Mouse (Mus musculus) limb, embryonic 15.5 days (tissue): Measurements from ENCODE around the gene Pi4ka. TPM values are rescaled to one million over a fixed set of nuclear protein-coding genes. Genes with fewer than 3 reads are reported as not detected.

Experiments
- ATAC-seq: fragments of 200-750 bp; cut with Nextera tagmentation; 2 replicates; pipeline ENCODE4 v1.8.0; 2017; ENCODE audit warnings: low read depth, moderate TSS enrichment; ENCODE audit not compliant: insufficient number of reproducible peaks, low FRiP score, low TSS enrichment
- H3K27ac ChIP-seq: fragments of 300-500 bp; sonication (generic); 2 replicates; pipeline ENCODE4 v1.5.1; 2015; ENCODE audit warnings: moderate library complexity, mild to moderate bottlenecking, inconsistent platforms
- H3K27me3 ChIP-seq: fragments of 300-500 bp; sonication (generic); 2 replicates; pipeline ENCODE4 v1.6.1; 2015; ENCODE audit warnings: inconsistent platforms
- H3K36me3 ChIP-seq: fragments of 300-500 bp; sonication (generic); 2 replicates; pipeline ENCODE4 v1.6.1; 2015; ENCODE audit warnings: inconsistent platforms
- H3K4me1 ChIP-seq: fragments of 300-500 bp; sonication (generic); 2 replicates; pipeline ENCODE4 v1.6.1; 2015; ENCODE audit warnings: inconsistent platforms
- H3K4me2 ChIP-seq: fragments of 300-500 bp; sonication (generic); 2 replicates; pipeline ENCODE4 v1.6.1; 2015; ENCODE audit warnings: mild to moderate bottlenecking, inconsistent platforms
- H3K4me3 ChIP-seq: fragments of 300-500 bp; sonication (generic); 2 replicates; pipeline ENCODE4 v1.5.1; 2015; ENCODE audit warnings: mild to moderate bottlenecking, inconsistent platforms
- H3K9ac ChIP-seq: fragments of 300-500 bp; sonication (generic); 2 replicates; pipeline ENCODE4 v1.6.1; 2015; ENCODE audit warnings: inconsistent platforms
- H3K9me3 ChIP-seq: fragments of 300-500 bp; sonication (generic); 2 replicates; pipeline ENCODE4 v1.6.1; 2016; ENCODE audit warnings: inconsistent platforms
- WGBS: fragments of 180-500 bp; shearing (Covaris S2); methylation state at CpG from one replicate; pipeline ENCODE4 v1.1.7; 2015; 5-methylcytosine and 5-hydroxymethylcytosine counted together
- polyA plus RNA-seq: library from polyadenylated mRNA; unstranded; fragments of >200 nt; fragmentation: Nextera tagmentation; extraction: Ambion mirVana; gene quantifications from 2 replicates; pipeline ENCODE4 v1.2.1, GENCODE M21; 2015

The Pi4ka gene
- polyA plus RNA-seq, 1 experiment from 2014 or later, result 30.7 TPM

GRCm38 (mm10) chr16:17267937-17268336 is 138.2 kb downstream of the Pi4ka start:
- Histone ChIP-seq H3K27me3 (no peaks in the 10 kb centered on the region), H3K27ac (no peak overlapping the region), H3K9ac (no peak overlapping the region), H3K9me3 (no peaks in the 10 kb centered on the region), H3K4me1 (no peaks in the 10 kb centered on the region), H3K36me3 (0 out of 2 replicates have a peak, but pooled peaks cover under 1% of the 10 kb centered on the region), H3K4me2 (no peak overlapping the region), H3K4me3 (no peak overlapping the region)
- WGBS, result 66% methylated on average over 5 of the region's 5 CpGs
- no peak for ATAC-seq

- Histone ChIP-seq H3K36me3 (peaks cover 12% of the 10 kb centered on the region; the same call in 1 of the 2 replicates), H3K27me3 (no peaks in the 10 kb centered on the region), H3K4me3 (no peak overlapping the region), H3K27ac (no peak overlapping the region), H3K4me1 (no peaks in the 10 kb centered on the region), H3K4me2 (no peak overlapping the region), H3K9me3 (no peaks in the 10 kb centered on the region), H3K9ac (no peak overlapping the region)
- WGBS, result 76% methylated on average over 3 of the region's 3 CpGs
- ATAC-seq, result no peak
Observed at GRCm38 (mm10) chr16:17266113-17266512, 140.0 kb downstream of the Pi4ka start.

- Histone ChIP-seq H3K9me3 (no peaks in the 10 kb centered on the region), H3K27me3 (no peaks in the 10 kb centered on the region), H3K36me3 (peaks cover 53% of the 10 kb centered on the region), H3K4me1 (peaks cover 11% of the 10 kb centered on the region), H3K4me2 (no peak overlapping the region), H3K27ac (no peak overlapping the region), H3K4me3 (no peak overlapping the region), H3K9ac (no peak overlapping the region)
- 76% methylated on average over 1 of the region's 1 CpGs for WGBS
- no peak for ATAC-seq
Observed at GRCm38 (mm10) chr16:17261341-17261740, 144.8 kb downstream of the Pi4ka start.

GRCm38 (mm10) chr16:17258917-17259316 is 147.2 kb downstream of the Pi4ka start:
- H3K36me3 ChIP-seq, result peaks cover 59% of the 10 kb centered on the region
- whole genome bisulfite sequencing, result 90% methylated on average over 12 of the region's 12 CpGs
- no peak overlapping the region for H3K27ac ChIP-seq
- no peak for ATAC-seq
- H3K27me3 ChIP-seq, result no peaks in the 10 kb centered on the region
- no peak overlapping the region for H3K9ac ChIP-seq
- H3K4me1 ChIP-seq, result peaks cover 15% of the 10 kb centered on the region
- no peaks in the 10 kb centered on the region for H3K9me3 ChIP-seq
- H3K4me3 ChIP-seq, result no peak overlapping the region
- no peak overlapping the region for H3K4me2 ChIP-seq

GRCm38 (mm10) chr16:17257359-17257821 is 148.7 kb downstream of the Pi4ka start:
- H3K4me2 ChIP-seq, result no peak overlapping the region
- H3K27ac ChIP-seq, result no peak overlapping the region
- no peaks in the 10 kb centered on the region for H3K9me3 ChIP-seq
- peaks cover 55% of the 10 kb centered on the region for H3K36me3 ChIP-seq
- no peak overlapping the region for H3K9ac ChIP-seq
- 88% methylated on average over 9 of the region's 9 CpGs for WGBS
- H3K4me3 ChIP-seq, result no peak overlapping the region
- H3K27me3 ChIP-seq, result no peaks in the 10 kb centered on the region
- no peak for ATAC-seq
- H3K4me1 ChIP-seq, result peaks cover 30% of the 10 kb centered on the region

- ATAC-seq, result no peak
- Histone ChIP-seq H3K27me3 (no peaks in the 10 kb centered on the region), H3K36me3 (peaks cover 39% of the 10 kb centered on the region), H3K27ac (no peak overlapping the region), H3K9ac (no peak overlapping the region), H3K4me2 (no peak overlapping the region), H3K4me1 (peaks cover 43% of the 10 kb centered on the region), H3K9me3 (no peaks in the 10 kb centered on the region), H3K4me3 (no peak overlapping the region)
- whole genome bisulfite sequencing, result 37% methylated on average over 2 of the region's 2 CpGs
Observed at GRCm38 (mm10) chr16:17255270-17255669, 150.8 kb downstream of the Pi4ka start.

- H3K27ac ChIP-seq, result no peak overlapping the region
- no peak overlapping the region for H3K9ac ChIP-seq
Observed at GRCm38 (mm10) chr16:17254005-17254597, 152.0 kb downstream of the Pi4ka start.

GRCm38 (mm10) chr16:17252841-17253240 is 153.3 kb downstream of the Pi4ka start:
- peaks cover 48% of the 10 kb centered on the region for H3K4me1 ChIP-seq
- no peak overlapping the region for H3K4me2 ChIP-seq
- H3K4me3 ChIP-seq, result no peak overlapping the region
- WGBS, result 56% methylated on average over 7 of the region's 7 CpGs
- no peaks in the 10 kb centered on the region for H3K27me3 ChIP-seq
- H3K27ac ChIP-seq, result no peak overlapping the region
- H3K9ac ChIP-seq, result no peak overlapping the region
- H3K36me3 ChIP-seq, result peaks cover 16% of the 10 kb centered on the region
- no peaks in the 10 kb centered on the region for H3K9me3 ChIP-seq
- ATAC-seq, result no peak

More at GRCm38 (mm10) chr16:17254005-17254597, 152.0 kb downstream of the Pi4ka start:
- Histone ChIP-seq H3K27me3 (no peaks in the 10 kb centered on the region), H3K4me3 (no peak overlapping the region), H3K9me3 (no peaks in the 10 kb centered on the region), H3K4me1 (peaks cover 48% of the 10 kb centered on the region), H3K4me2 (no peak overlapping the region), H3K36me3 (peaks cover 28% of the 10 kb centered on the region)
- no peak for ATAC-seq
- WGBS, result 38% methylated on average over 4 of the region's 4 CpGs

GRCm38 (mm10) chr16:17252086-17252726 is 153.9 kb downstream of the Pi4ka start:
- H3K4me1 ChIP-seq, result peaks cover 48% of the 10 kb centered on the region

GRCm38 (mm10) chr16:17251539-17251938 is 154.6 kb downstream of the Pi4ka start:
- no peak for ATAC-seq
- H3K27me3 ChIP-seq, result no peaks in the 10 kb centered on the region
- 22% methylated on average over 3 of the region's 3 CpGs for WGBS
- H3K4me3 ChIP-seq, result no peak overlapping the region
- H3K36me3 ChIP-seq, result peaks cover 6% of the 10 kb centered on the region; the same call in 1 of the 2 replicates
- no peak overlapping the region for H3K9ac ChIP-seq
- no peak overlapping the region for H3K27ac ChIP-seq
- no peak overlapping the region for H3K4me2 ChIP-seq
- no peaks in the 10 kb centered on the region for H3K9me3 ChIP-seq
- H3K4me1 ChIP-seq, result peaks cover 48% of the 10 kb centered on the region

More at GRCm38 (mm10) chr16:17252086-17252726, 153.9 kb downstream of the Pi4ka start:
- no peak overlapping the region for H3K9ac ChIP-seq
- H3K9me3 ChIP-seq, result no peaks in the 10 kb centered on the region
- H3K27ac ChIP-seq, result no peak overlapping the region
- H3K4me3 ChIP-seq, result no peak overlapping the region
- no peak overlapping the region for H3K4me2 ChIP-seq
- 60% methylated on average over 3 of the region's 3 CpGs for WGBS
- no peak for ATAC-seq
- H3K27me3 ChIP-seq, result no peaks in the 10 kb centered on the region
- H3K36me3 ChIP-seq, result peaks cover 10% of the 10 kb centered on the region; the same call in 1 of the 2 replicates

- H3K36me3 ChIP-seq, result no peaks in the 10 kb centered on the region
- no peak for ATAC-seq
- H3K4me2 ChIP-seq, result no peak overlapping the region
- 60% methylated on average over 6 of the region's 6 CpGs for WGBS
- no peaks in the 10 kb centered on the region for H3K9me3 ChIP-seq
- no peak overlapping the region for H3K9ac ChIP-seq
- H3K4me3 ChIP-seq, result no peak overlapping the region
- peaks cover 46% of the 10 kb centered on the region for H3K4me1 ChIP-seq
- no peak overlapping the region for H3K27ac ChIP-seq
- no peaks in the 10 kb centered on the region for H3K27me3 ChIP-seq
Observed at GRCm38 (mm10) chr16:17249135-17249534, 157.0 kb downstream of the Pi4ka start.

- no peaks in the 10 kb centered on the region for H3K9me3 ChIP-seq
- H3K4me2 ChIP-seq, result no peak overlapping the region
- peaks cover 32% of the 10 kb centered on the region for H3K4me1 ChIP-seq
- no peak overlapping the region for H3K9ac ChIP-seq
- H3K27ac ChIP-seq, result no peak overlapping the region
- no peaks in the 10 kb centered on the region for H3K27me3 ChIP-seq
- H3K36me3 ChIP-seq, result no peaks in the 10 kb centered on the region
- 55% methylated on average over 4 of the region's 4 CpGs for WGBS
- no peak overlapping the region for H3K4me3 ChIP-seq
- no peak for ATAC-seq
Observed at GRCm38 (mm10) chr16:17247727-17248126, 158.4 kb downstream of the Pi4ka start.
